Mouse (Mus musculus) MEL (cell line): Measurements from ENCODE around the gene Rapgef4.

Source experiments
- EP300 ChIP-seq, 2 experiments: IDR thresholded peaks; 2 replicates each; pipeline ENCODE4 v1.6.1; 2011; ENCODE audit warnings: improper control_type of control experiment in 2 of 2, low read length in 2 of 2, low read depth in 1 of 2, mild to moderate bottlenecking in 1 of 2
- MAFK ChIP-seq: IDR thresholded peaks from 2 replicates; pipeline ENCODE4 v1.6.1; 2011; ENCODE audit warnings: low read depth, mild to moderate bottlenecking, low read length, improper control_type of control experiment, borderline replicate concordance

DNA sequence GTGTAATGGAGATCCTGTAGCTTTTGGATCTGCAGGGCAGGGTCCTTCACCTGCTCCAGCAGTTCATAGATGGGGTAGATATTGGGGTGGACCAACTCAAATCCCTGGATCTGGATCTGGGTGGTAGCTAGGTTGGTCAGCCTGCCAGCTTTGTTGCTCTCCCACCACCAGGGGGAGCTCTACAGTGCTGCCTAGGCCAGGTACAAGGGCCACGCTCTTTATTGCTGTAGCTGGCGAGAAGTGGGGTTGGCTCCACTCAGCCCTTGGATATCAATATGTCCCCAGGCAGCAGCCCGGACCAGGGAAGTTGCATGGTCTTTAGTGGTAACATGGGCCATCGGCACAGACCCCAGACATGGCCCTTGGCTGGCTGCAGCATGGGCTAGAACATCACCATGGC is 15.6 kb upstream of the Rapgef4 start:
- TF ChIP-seq EP300 (IDR thresholded peaks at IDR 0.05; ENCODE audit: low read depth in 1 of 2, low read length in 2 of 2) (no peak), MAFK (no peak)
